Mouse (Mus musculus): Measurements from ENCODE around the gene Emx2. TPM values are rescaled to one million over a fixed set of nuclear protein-coding genes. Genes with fewer than 3 reads are reported as not detected.

The Emx2 gene
- 14.0 and 15.5 TPM in 2 replicates for polyA plus RNA-seq (2014; fragmentation: Nextera tagmentation; extraction: Ambion mirVana)

GRCm38 (mm10) chr19:59457951-59458742 is at the start of gene Emx2:
Gene Emx2, plus strand, starts transcription at chr19:59458372.
- H3K4me1 ChIP-seq (ENCODE audit: control insufficient read depth, insufficient read depth, low read length), result peaks cover 5% of the 10 kb centered on the region
- H3K4me2 ChIP-seq (ENCODE audit: low read depth, severe bottlenecking), result peak within 1 kb of the TSS; percentile 68
- peak within 1 kb of the TSS; percentile 57; the same call in 1 of the 2 replicates for H3K27ac ChIP-seq (replicated peaks; ENCODE audit: low read depth, low read length)
- H3K9me3 ChIP-seq (ENCODE audit: control insufficient read depth, low read length), result no peaks in the 10 kb centered on the region
- peak within 1 kb of the TSS; percentile 56 for H3K9ac ChIP-seq (ENCODE audit: low read length)
- WGBS, result under 1% methylated on average over 57 of the region's 58 CpGs
- peak; percentile 90 for DNase-seq (ENCODE audit: low spot score)
- no peaks in the 10 kb centered on the region for H3K36me3 ChIP-seq (ENCODE audit: control insufficient read depth, insufficient read depth, low read length)
- peaks cover 80% of the 10 kb centered on the region for H3K27me3 ChIP-seq (ENCODE audit: control insufficient read depth, insufficient read depth, low read length)
- peak; percentile 72 for ATAC-seq (ENCODE audit: insufficient number of reproducible peaks, low FRiP score, low TSS enrichment, low read depth)
- peak within 1 kb of the TSS; percentile 34 for H3K4me3 ChIP-seq (ENCODE audit: low read depth, low read length)

DNA sequence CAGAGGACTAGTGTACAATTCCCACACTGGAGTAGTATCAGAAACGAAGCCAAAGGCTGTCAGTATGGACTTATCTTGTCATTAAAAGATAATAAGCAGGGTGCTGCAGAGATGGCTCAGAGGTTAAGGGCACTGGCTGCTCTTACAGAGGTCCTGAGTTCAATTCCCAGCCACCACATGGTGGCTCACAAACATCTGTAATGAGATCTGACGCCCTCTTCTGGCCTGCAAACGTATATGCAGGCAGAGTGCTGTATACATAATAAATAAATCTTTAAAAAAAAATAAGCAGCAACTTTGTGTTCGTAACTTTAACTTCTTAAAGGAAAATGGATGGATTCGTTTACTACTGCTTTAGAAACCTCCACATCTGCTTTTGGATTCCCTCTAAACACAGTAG is 44.0 kb upstream of the Emx2 start:
- H3K4me2 ChIP-seq (ENCODE audit: low read depth, severe bottlenecking), result no peak overlapping the region
- no peak overlapping the region for H3K27ac ChIP-seq (replicated peaks; ENCODE audit: low read depth, low read length)
- DNase-seq (ENCODE audit: low spot score), result no peak
- WGBS, result 60% methylated on average over 5 of the region's 5 CpGs
- H3K4me3 ChIP-seq (ENCODE audit: low read depth, low read length), result no peak overlapping the region
- no peaks in the 10 kb centered on the region for H3K36me3 ChIP-seq (ENCODE audit: control insufficient read depth, insufficient read depth, low read length)
- H3K9me3 ChIP-seq (ENCODE audit: control insufficient read depth, low read length), result no peaks in the 10 kb centered on the region
- H3K27me3 ChIP-seq (ENCODE audit: control insufficient read depth, insufficient read depth, low read length), result no peaks in the 10 kb centered on the region
- ATAC-seq (ENCODE audit: insufficient number of reproducible peaks, low FRiP score, low TSS enrichment, low read depth), result no peak
- 0 out of 2 replicates have a peak, but pooled peaks cover 3% of the 10 kb centered on the region for H3K4me1 ChIP-seq (ENCODE audit: control insufficient read depth, insufficient read depth, low read length)
- H3K9ac ChIP-seq (ENCODE audit: low read length), result no peak overlapping the region

DNA sequence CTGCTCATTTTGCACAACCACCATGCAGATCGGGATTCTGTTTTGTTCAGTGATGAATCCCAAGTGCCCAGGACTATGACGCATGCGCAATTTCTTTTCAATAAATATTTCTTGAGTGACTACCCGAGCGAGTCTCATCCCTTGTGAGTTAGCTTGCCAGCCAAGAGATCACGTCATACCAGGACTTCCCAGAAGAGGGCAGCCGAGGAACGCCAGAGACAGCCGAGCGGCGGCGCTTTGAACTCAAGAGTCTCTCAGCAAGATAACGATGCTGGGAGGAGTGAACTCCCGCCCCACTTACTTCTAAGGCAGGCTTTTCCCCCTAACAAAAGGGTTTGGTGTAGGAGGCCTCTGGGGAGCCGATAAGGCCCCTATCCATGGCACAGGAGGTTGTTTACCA is 40.1 kb upstream of the Emx2 start:
- Histone ChIP-seq H3K4me2 (ENCODE audit: low read depth, severe bottlenecking) (no peak overlapping the region), H3K4me3 (ENCODE audit: low read depth, low read length) (no peak overlapping the region), H3K36me3 (ENCODE audit: control insufficient read depth, insufficient read depth, low read length) (no peaks in the 10 kb centered on the region), H3K9me3 (ENCODE audit: control insufficient read depth, low read length) (no peaks in the 10 kb centered on the region), H3K4me1 (ENCODE audit: control insufficient read depth, insufficient read depth, low read length) (peaks cover 10% of the 10 kb centered on the region; the same call in 1 of the 2 replicates), H3K27me3 (ENCODE audit: control insufficient read depth, insufficient read depth, low read length) (peaks cover 9% of the 10 kb centered on the region), H3K27ac (replicated peaks; ENCODE audit: low read depth, low read length) (no peak overlapping the region), H3K9ac (ENCODE audit: low read length) (no peak overlapping the region)
- WGBS, result 3% methylated on average over 15 of the region's 15 CpGs
- peak; percentile 97 for DNase-seq (ENCODE audit: low spot score)
- ATAC-seq (ENCODE audit: insufficient number of reproducible peaks, low FRiP score, low TSS enrichment, low read depth), result no peak

DNA sequence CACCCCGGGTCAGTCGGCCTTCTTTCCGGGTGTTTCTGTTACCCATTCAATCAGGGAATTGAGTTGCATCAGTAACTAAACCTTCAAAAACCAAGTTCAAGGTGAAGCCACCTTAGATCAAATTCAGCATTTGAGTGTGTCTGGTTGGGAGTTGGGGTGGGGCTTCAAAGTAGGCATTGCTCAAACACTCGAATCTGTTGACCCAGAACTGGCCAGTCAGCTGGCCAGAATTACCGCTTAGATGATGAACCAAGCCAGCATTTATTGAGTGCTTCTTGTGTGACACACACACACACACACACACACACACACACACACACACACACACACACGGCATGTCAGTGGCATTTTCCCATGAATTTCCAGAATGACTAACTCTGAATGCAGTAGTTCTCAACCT is 39.5 kb upstream of the Emx2 start:
- H3K27ac ChIP-seq (replicated peaks; ENCODE audit: low read depth, low read length), result no peak overlapping the region
- H3K36me3 ChIP-seq (ENCODE audit: control insufficient read depth, insufficient read depth, low read length), result no peaks in the 10 kb centered on the region
- no peaks in the 10 kb centered on the region for H3K9me3 ChIP-seq (ENCODE audit: control insufficient read depth, low read length)
- no peak for DNase-seq (ENCODE audit: low spot score)
- no peak overlapping the region for H3K9ac ChIP-seq (ENCODE audit: low read length)
- H3K4me2 ChIP-seq (ENCODE audit: low read depth, severe bottlenecking), result no peak overlapping the region
- H3K4me3 ChIP-seq (ENCODE audit: low read depth, low read length), result no peak overlapping the region
- WGBS, result 65% methylated on average over 6 of the region's 6 CpGs
- no peak for ATAC-seq (ENCODE audit: insufficient number of reproducible peaks, low FRiP score, low TSS enrichment, low read depth)
- H3K27me3 ChIP-seq (ENCODE audit: control insufficient read depth, insufficient read depth, low read length), result peaks cover 9% of the 10 kb centered on the region
- peaks cover 13% of the 10 kb centered on the region; the same call in 1 of the 2 replicates for H3K4me1 ChIP-seq (ENCODE audit: control insufficient read depth, insufficient read depth, low read length)

DNA sequence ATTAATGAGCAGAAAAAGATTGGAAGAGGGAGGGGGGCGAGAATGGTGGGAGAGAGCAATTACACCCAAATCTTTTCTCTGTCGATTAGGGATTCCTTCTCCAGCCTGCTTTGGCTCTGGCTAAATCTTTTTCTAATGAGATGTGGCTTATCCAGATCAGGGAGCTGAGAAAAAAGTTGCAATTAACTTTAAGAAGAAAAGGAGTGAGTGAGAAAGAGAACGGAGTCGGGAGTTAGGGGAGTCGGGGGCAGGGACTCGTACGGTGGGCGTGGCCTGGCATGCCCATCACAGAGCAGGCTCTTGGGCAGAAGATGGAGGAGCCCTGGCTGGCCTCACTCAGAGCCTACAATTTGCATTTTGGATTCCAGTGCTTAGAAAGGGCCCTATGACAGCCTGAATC is 35.8 kb upstream of the Emx2 start:
- peak overlapping the region; percentile 2; the same call in 1 of the 2 replicates for H3K9ac ChIP-seq (ENCODE audit: low read length)
- ATAC-seq (ENCODE audit: insufficient number of reproducible peaks, low FRiP score, low TSS enrichment, low read depth) (no peak), DNase-seq (ENCODE audit: low spot score) (no peak)
- no peaks in the 10 kb centered on the region for H3K36me3 ChIP-seq (ENCODE audit: control insufficient read depth, insufficient read depth, low read length)
- H3K4me1 ChIP-seq (ENCODE audit: control insufficient read depth, insufficient read depth, low read length), result peaks cover 27% of the 10 kb centered on the region
- H3K9me3 ChIP-seq (ENCODE audit: control insufficient read depth, low read length), result no peaks in the 10 kb centered on the region
- H3K4me3 ChIP-seq (ENCODE audit: low read depth, low read length), result no peak overlapping the region
- WGBS, result 10% methylated on average over 8 of the region's 8 CpGs
- peaks cover 9% of the 10 kb centered on the region for H3K27me3 ChIP-seq (ENCODE audit: control insufficient read depth, insufficient read depth, low read length)
- H3K27ac ChIP-seq (replicated peaks; ENCODE audit: low read depth, low read length), result no peak overlapping the region
- peak overlapping the region; percentile 17; the same call in 1 of the 2 replicates for H3K4me2 ChIP-seq (ENCODE audit: low read depth, severe bottlenecking)

DNA sequence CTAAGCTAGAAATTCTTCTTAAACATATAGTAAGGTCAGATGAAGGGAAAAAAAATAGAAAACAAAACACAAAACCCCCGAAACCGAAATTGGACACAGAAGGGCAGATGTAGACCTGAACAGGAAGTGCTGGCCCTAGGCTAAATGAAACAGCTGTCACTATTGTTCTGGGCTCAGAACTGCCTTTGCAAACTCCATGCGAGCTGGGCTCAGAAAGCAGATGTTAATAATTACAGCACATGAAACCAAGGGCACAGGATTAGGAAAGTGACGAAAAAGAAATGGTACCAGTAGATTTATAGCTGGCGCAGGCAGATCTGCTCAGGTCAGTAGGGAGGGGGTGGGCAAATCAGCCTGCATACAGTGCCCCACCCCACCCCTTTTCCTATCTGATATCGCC is 34.5 kb upstream of the Emx2 start:
- peak; percentile 80 for ATAC-seq (ENCODE audit: insufficient number of reproducible peaks, low FRiP score, low TSS enrichment, low read depth)
- Histone ChIP-seq H3K4me2 (ENCODE audit: low read depth, severe bottlenecking) (no peak overlapping the region), H3K36me3 (ENCODE audit: control insufficient read depth, insufficient read depth, low read length) (no peaks in the 10 kb centered on the region), H3K27me3 (ENCODE audit: control insufficient read depth, insufficient read depth, low read length) (peaks cover 9% of the 10 kb centered on the region), H3K4me3 (ENCODE audit: low read depth, low read length) (no peak overlapping the region), H3K9me3 (ENCODE audit: control insufficient read depth, low read length) (no peaks in the 10 kb centered on the region), H3K9ac (ENCODE audit: low read length) (no peak overlapping the region), H3K27ac (replicated peaks; ENCODE audit: low read depth, low read length) (no peak overlapping the region), H3K4me1 (ENCODE audit: control insufficient read depth, insufficient read depth, low read length) (peaks cover 24% of the 10 kb centered on the region)
- 8% methylated on average over 6 of the region's 6 CpGs for WGBS
- DNase-seq (ENCODE audit: low spot score), result peak; percentile 66

DNA sequence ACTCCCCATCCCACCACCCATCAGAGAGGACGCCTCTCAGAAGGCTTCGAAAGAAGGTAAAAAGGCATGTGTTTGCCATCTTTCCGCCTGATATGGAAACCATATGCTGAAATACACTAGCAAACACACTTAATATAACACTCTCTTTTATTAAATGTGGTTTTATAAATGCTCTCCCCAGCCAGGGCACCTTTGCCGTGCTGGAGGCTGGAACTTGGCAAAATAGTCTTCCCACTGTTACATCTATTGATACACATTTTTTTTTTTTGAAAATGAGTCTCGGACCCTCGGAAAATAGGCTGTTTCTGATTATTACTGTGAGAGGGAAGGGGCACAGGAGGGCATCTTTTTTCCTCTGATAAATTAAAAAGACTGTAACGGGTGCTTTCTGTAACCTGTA is 33.2 kb upstream of the Emx2 start:
- peak; percentile 37 for DNase-seq (ENCODE audit: low spot score)

GRCm38 (mm10) chr19:59432286-59432685 is 25.9 kb upstream of the Emx2 start:
- H3K4me1 ChIP-seq (ENCODE audit: control insufficient read depth, insufficient read depth, low read length), result peaks cover 3% of the 10 kb centered on the region; the same call in 1 of the 2 replicates
- H3K4me2 ChIP-seq (ENCODE audit: low read depth, severe bottlenecking), result no peak overlapping the region
- H3K9ac ChIP-seq (ENCODE audit: low read length), result no peak overlapping the region
- H3K27ac ChIP-seq (replicated peaks; ENCODE audit: low read depth, low read length), result no peak overlapping the region
- DNase-seq (ENCODE audit: low spot score), result no peak
- H3K36me3 ChIP-seq (ENCODE audit: control insufficient read depth, insufficient read depth, low read length), result no peaks in the 10 kb centered on the region
- no peaks in the 10 kb centered on the region for H3K27me3 ChIP-seq (ENCODE audit: control insufficient read depth, insufficient read depth, low read length)
- H3K4me3 ChIP-seq (ENCODE audit: low read depth, low read length), result no peak overlapping the region
- no peaks in the 10 kb centered on the region for H3K9me3 ChIP-seq (ENCODE audit: control insufficient read depth, low read length)
- 0 out of 2 replicates have a peak, but pooled peaks have one; percentile 44 for ATAC-seq (ENCODE audit: insufficient number of reproducible peaks, low FRiP score, low TSS enrichment, low read depth)
- 41% methylated on average over 6 of the region's 6 CpGs for WGBS

More for the DNA sequence above, 33.2 kb upstream of the Emx2 start:
- Histone ChIP-seq H3K9ac (ENCODE audit: low read length) (no peak overlapping the region), H3K27me3 (ENCODE audit: control insufficient read depth, insufficient read depth, low read length) (peaks cover 5% of the 10 kb centered on the region), H3K27ac (replicated peaks; ENCODE audit: low read depth, low read length) (no peak overlapping the region; the same call in 1 of the 2 replicates), H3K36me3 (ENCODE audit: control insufficient read depth, insufficient read depth, low read length) (no peaks in the 10 kb centered on the region), H3K9me3 (ENCODE audit: control insufficient read depth, low read length) (no peaks in the 10 kb centered on the region), H3K4me2 (ENCODE audit: low read depth, severe bottlenecking) (no peak overlapping the region), H3K4me3 (ENCODE audit: low read depth, low read length) (no peak overlapping the region), H3K4me1 (ENCODE audit: control insufficient read depth, insufficient read depth, low read length) (peaks cover 24% of the 10 kb centered on the region)
- WGBS, result 23% methylated on average over 7 of the region's 7 CpGs
- no peak for ATAC-seq (ENCODE audit: insufficient number of reproducible peaks, low FRiP score, low TSS enrichment, low read depth)
